Mouse (Mus musculus) cerebellum, adult 2 months (tissue): ENCODE measurements at regions not wholly inside any gene's neighbourhood (a gene's known extent, or its start where the extent isn't known, plus 50 kb on each side); places are given as distances from the start of the nearest gene placed in this dataset.

Experiments
- CTCF ChIP-seq: fragments of 200-500 bp; IDR thresholded peaks from 2 replicates; pipeline ENCODE4 v1.5.1; 2011; ENCODE audit warnings: low read depth, mild to moderate bottlenecking, control low read depth, low read length, moderate library complexity, borderline replicate concordance; ENCODE audit not compliant: insufficient read depth
- POLR2A ChIP-seq: fragments of 200-500 bp; IDR thresholded peaks from 2 replicates; pipeline ENCODE4 v1.6.1; 2011; ENCODE audit warnings: low read length, control low read depth, borderline replicate concordance; ENCODE audit not compliant: insufficient read depth

- TF ChIP-seq CTCF (no peak), POLR2A (no peak)
Observed at GRCm38 (mm10) chr14:29847661-29848060, 120.4 kb upstream of the Selenok start.
